Mouse (Mus musculus): ENCODE results near the gene 2010005H15Rik. TPM values are rescaled to one million over a fixed set of nuclear protein-coding genes. Genes with fewer than 3 reads are reported as not detected.
"Not testable (repeated sequence)": the region's sequence is repeated elsewhere in the genome, so short reads cannot be mapped to it uniquely, and the experiment has no call there.

2010005H15Rik gene
- polyA plus RNA-seq, 1 experiment from 2014 or later: not detected

DNA sequence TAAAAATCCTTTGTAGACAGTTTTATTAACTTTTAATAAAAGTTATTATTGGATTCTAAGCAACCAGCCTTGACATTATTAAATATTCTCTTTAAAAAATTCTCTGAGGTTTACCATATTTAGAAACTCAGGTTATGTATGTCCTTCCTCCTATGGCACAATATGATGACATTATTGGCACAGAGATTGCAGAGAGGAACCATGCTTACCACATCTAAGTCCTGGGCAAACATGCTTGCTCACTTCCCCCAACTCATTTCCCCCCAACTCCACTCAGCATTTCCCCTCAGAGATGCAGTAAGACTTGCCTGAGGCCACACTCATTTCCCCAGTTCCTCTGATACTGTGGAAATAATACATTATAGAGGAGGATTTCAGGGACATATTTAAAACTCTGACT is 39.3 kb downstream of the 2010005H15Rik start:
- not testable (repeated sequence) for H3K9me3 ChIP-seq (replicated peaks; ENCODE audit: control insufficient read depth, low read length); H3K27me3 ChIP-seq (ENCODE audit: control insufficient read depth, insufficient read depth, low read length); H3K4me3 ChIP-seq (ENCODE audit: low read depth, low read length); H3K9ac ChIP-seq (replicated peaks; ENCODE audit: low read length); H3K27ac ChIP-seq (replicated peaks; ENCODE audit: low read depth, low read length); H3K4me1 ChIP-seq (ENCODE audit: control insufficient read depth, insufficient read depth, low read length); H3K36me3 ChIP-seq (replicated peaks; ENCODE audit: control insufficient read depth, insufficient read depth, low read depth, low read length); DNase-seq (ENCODE audit: low spot score); ATAC-seq (replicated peaks; ENCODE audit: insufficient number of reproducible peaks, low FRiP score, low TSS enrichment, low read depth); H3K4me2 ChIP-seq (ENCODE audit: low read depth, low read length)

DNA sequence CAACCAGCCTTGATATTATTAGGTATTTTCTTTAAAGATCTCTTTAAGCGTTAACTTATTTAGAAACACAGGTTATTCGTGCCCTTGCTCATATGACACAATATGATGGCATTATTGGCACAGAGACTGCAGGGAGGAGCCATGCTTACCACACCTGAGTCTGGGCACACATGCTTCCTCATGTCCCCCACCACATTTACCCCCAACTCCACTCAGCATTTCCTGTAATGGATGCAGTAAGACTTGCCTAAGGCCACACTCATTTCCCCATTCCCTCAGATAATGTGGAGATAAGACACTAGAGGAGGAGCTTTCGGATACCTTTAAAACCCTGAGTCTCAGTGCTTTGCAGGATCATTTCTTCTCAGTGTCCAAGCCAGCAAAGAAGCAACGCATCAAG is 55.5 kb downstream of the 2010005H15Rik start, which contains the start of gene Stfa1:
Gene Stfa1 (plus strand): TSS at position 156 of the 400 bp plus-strand sequence.
- ATAC-seq (replicated peaks; ENCODE audit: insufficient number of reproducible peaks, low FRiP score, low TSS enrichment, low read depth); H3K27me3 ChIP-seq (ENCODE audit: control insufficient read depth, insufficient read depth, low read length); H3K27ac ChIP-seq (replicated peaks; ENCODE audit: low read depth, low read length); H3K4me3 ChIP-seq (ENCODE audit: low read depth, low read length); H3K9ac ChIP-seq (replicated peaks; ENCODE audit: low read length); DNase-seq (ENCODE audit: low spot score); H3K36me3 ChIP-seq (replicated peaks; ENCODE audit: control insufficient read depth, insufficient read depth, low read depth, low read length); H3K9me3 ChIP-seq (replicated peaks; ENCODE audit: control insufficient read depth, low read length); H3K4me2 ChIP-seq (ENCODE audit: low read depth, low read length); H3K4me1 ChIP-seq (ENCODE audit: control insufficient read depth, insufficient read depth, low read length): not testable (repeated sequence)
- WGBS: 81% methylated on average over 4 of the region's 4 CpGs

DNA sequence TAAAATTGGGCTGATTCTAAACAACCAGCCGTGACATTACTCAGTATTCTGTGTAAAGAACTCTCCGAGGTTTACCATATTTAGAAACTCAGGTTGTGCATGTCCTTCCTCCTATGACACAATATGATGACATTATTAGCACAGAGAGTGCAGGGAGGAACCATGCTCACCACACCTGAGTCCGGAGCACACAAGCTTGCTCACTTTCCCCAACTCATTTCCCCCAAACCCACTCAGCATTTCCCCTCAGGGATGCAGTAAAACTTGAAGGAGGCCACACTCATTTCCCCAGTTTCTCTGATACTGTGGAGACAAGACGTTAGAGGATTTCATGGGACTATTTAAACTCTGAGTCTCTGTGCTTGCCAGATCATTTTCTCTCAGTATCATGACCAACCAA is 67.9 kb downstream of the 2010005H15Rik start:
- 87% methylated on average over 4 of the region's 4 CpGs for WGBS
- Histone ChIP-seq H3K9ac (replicated peaks; ENCODE audit: low read length) (no peak overlapping the region), H3K27ac (replicated peaks; ENCODE audit: low read depth, low read length) (no peak overlapping the region), H3K4me1 (ENCODE audit: control insufficient read depth, insufficient read depth, low read length) (no peaks in the 10 kb centered on the region), H3K9me3 (replicated peaks; ENCODE audit: control insufficient read depth, low read length) (no peaks in the 10 kb centered on the region), H3K27me3 (ENCODE audit: control insufficient read depth, insufficient read depth, low read length) (no peaks in the 10 kb centered on the region), H3K4me2 (ENCODE audit: low read depth, low read length) (no peak overlapping the region), H3K4me3 (ENCODE audit: low read depth, low read length) (no peak overlapping the region), H3K36me3 (replicated peaks; ENCODE audit: control insufficient read depth, insufficient read depth, low read depth, low read length) (no peaks in the 10 kb centered on the region)
- no peak for ATAC-seq (replicated peaks; ENCODE audit: insufficient number of reproducible peaks, low FRiP score, low TSS enrichment, low read depth)
- no peak for DNase-seq (ENCODE audit: low spot score)

Other genes starting within 250 kb of the 2010005H15Rik start
- 72.7 and 78.9 TPM in 2 replicates for gene Kpna1, start 242.7 kb upstream of the 2010005H15Rik start, polyA plus RNA-seq (2014; fragmentation: Nextera tagmentation; extraction: Ambion mirVana)
- gene Wdr5b, start 180.3 kb upstream of the 2010005H15Rik start, polyA plus RNA-seq (2014; fragmentation: Nextera tagmentation; extraction: Ambion mirVana): 14.0 and 16.7 TPM in 2 replicates
- 339 and 341 TPM in 2 replicates for gene Fam162a, start 149.9 kb upstream of the 2010005H15Rik start, polyA plus RNA-seq (2014; fragmentation: Nextera tagmentation; extraction: Ambion mirVana)
- gene Ccdc58, start 149.8 kb upstream of the 2010005H15Rik start, polyA plus RNA-seq (2014; fragmentation: Nextera tagmentation; extraction: Ambion mirVana): 104 and 113 TPM in 2 replicates
- gene Csta1, start 90.2 kb upstream of the 2010005H15Rik start, polyA plus RNA-seq (2014; fragmentation: Nextera tagmentation; extraction: Ambion mirVana): not detected in 2 replicates
- not detected in 2 replicates for gene Stfa2l1, start 64.7 kb upstream of the 2010005H15Rik start, polyA plus RNA-seq (2014; fragmentation: Nextera tagmentation; extraction: Ambion mirVana)
- gene Gm5483, start 37.3 kb upstream of the 2010005H15Rik start, polyA plus RNA-seq (2014; fragmentation: Nextera tagmentation; extraction: Ambion mirVana): 1.6 and 2.3 TPM in 2 replicates
- not detected in 2 replicates for gene Gm5416, start 11.1 kb upstream of the 2010005H15Rik start, polyA plus RNA-seq (2014; fragmentation: Nextera tagmentation; extraction: Ambion mirVana)
- gene Stfa1, start 55.5 kb downstream of the 2010005H15Rik start, polyA plus RNA-seq (2014; fragmentation: Nextera tagmentation; extraction: Ambion mirVana): 4.0 and 5.5 TPM in 2 replicates
- not detected in 2 replicates for gene BC117090, start 112.9 kb downstream of the 2010005H15Rik start, polyA plus RNA-seq (2014; fragmentation: Nextera tagmentation; extraction: Ambion mirVana)
- 3.7 and 4.2 TPM in 2 replicates for gene BC100530, start 146.3 kb downstream of the 2010005H15Rik start, polyA plus RNA-seq (2014; fragmentation: Nextera tagmentation; extraction: Ambion mirVana)
- not detected in 2 replicates for gene Stfa2, start 187.0 kb downstream of the 2010005H15Rik start, polyA plus RNA-seq (2014; fragmentation: Nextera tagmentation; extraction: Ambion mirVana)
- 0.82 and 1.4 TPM in 2 replicates for gene Stfa3, start 233.9 kb downstream of the 2010005H15Rik start, polyA plus RNA-seq (2014; fragmentation: Nextera tagmentation; extraction: Ambion mirVana)